Mouse (Mus musculus) myocyte (in vitro differentiated cells): ENCODE results near the gene Fgfr4. TPM values are rescaled to one million over a fixed set of nuclear protein-coding genes. Genes with fewer than 3 reads are reported as not detected.

ENCODE experiments used
- H3K27me3 ChIP-seq: one replicate; pipeline ENCODE4 v1.6.1; 2011; ENCODE audit not compliant: control insufficient read depth, insufficient read depth, insufficient read length
- H3K36me3 ChIP-seq: one replicate; pipeline ENCODE4 v1.6.1; 2011; ENCODE audit not compliant: control insufficient read depth, insufficient read depth
- H3K4me2 ChIP-seq: one replicate; pipeline ENCODE4 v1.6.1; 2011; ENCODE audit warnings: low read depth, control low read depth
- H3K4me3 ChIP-seq: one replicate; pipeline ENCODE4 v1.5.1; 2011; ENCODE audit warnings: mild to moderate bottlenecking, control low read depth, moderate library complexity
- H3K79me2 ChIP-seq: one replicate; pipeline ENCODE4 v1.6.1; 2011; ENCODE audit not compliant: control insufficient read depth, insufficient read depth
- H3ac ChIP-seq: one replicate; pipeline ENCODE4 v1.6.1; 2011; ENCODE audit not compliant: control insufficient read depth, insufficient read length
- CEBPB ChIP-seq: IDR thresholded peaks from 2 replicates; pipeline ENCODE4 v1.6.1; 2011; ENCODE audit warnings: mild to moderate bottlenecking, moderate library complexity; ENCODE audit not compliant: poor library complexity, insufficient read depth, severe bottlenecking
- E2F4 ChIP-seq: IDR thresholded peaks from one replicate; pipeline ENCODE4 v1.6.1; 2011; ENCODE audit warnings: mild to moderate bottlenecking, control low read depth, moderate library complexity; ENCODE audit not compliant: insufficient read depth
- MAX ChIP-seq: IDR thresholded peaks from one replicate; pipeline ENCODE4 v1.6.1; 2011; ENCODE audit warnings: low read depth, mild to moderate bottlenecking, control low read depth
- MYOD1 ChIP-seq, 3 experiments: IDR thresholded peaks; one replicate each; pipeline ENCODE4 v1.6.1; 2011; ENCODE audit warnings: control low read depth in 2 of 3, low read depth in 2 of 3, mild to moderate bottlenecking in 2 of 3, moderate library complexity in 1 of 3; ENCODE audit not compliant: insufficient read length in 2 of 3, control insufficient read depth in 1 of 3
- MYOG ChIP-seq, 3 experiments: IDR thresholded peaks; one replicate each; pipeline ENCODE4 v1.6.1; 2011; ENCODE audit warnings: control low read depth in 2 of 3, low read depth in 2 of 3, mild to moderate bottlenecking in 2 of 3; ENCODE audit not compliant: insufficient read length in 2 of 3, control insufficient read depth in 1 of 3, insufficient read depth in 1 of 3
- POLR2A ChIP-seq: IDR thresholded peaks from one replicate; pipeline ENCODE4 v1.6.1; 2011; ENCODE audit warnings: low read depth, mild to moderate bottlenecking, control low read depth, moderate library complexity; ENCODE audit not compliant: insufficient read length
- POLR2AphosphoS2 ChIP-seq: IDR thresholded peaks from one replicate; pipeline ENCODE4 v1.6.1; 2011; ENCODE audit warnings: low read depth, control low read depth; ENCODE audit not compliant: insufficient read length
- REST ChIP-seq: IDR thresholded peaks from one replicate; pipeline ENCODE4 v1.6.1; 2011; ENCODE audit warnings: mild to moderate bottlenecking, control low read depth, moderate library complexity; ENCODE audit not compliant: insufficient read depth, insufficient read length
- SRF ChIP-seq: IDR thresholded peaks from one replicate; pipeline ENCODE4 v1.6.1; 2011; ENCODE audit warnings: low read depth; ENCODE audit not compliant: control insufficient read depth, insufficient read length
- TCF12 ChIP-seq: IDR thresholded peaks from one replicate; pipeline ENCODE4 v1.6.1; 2011; ENCODE audit warnings: mild to moderate bottlenecking, control low read depth; ENCODE audit not compliant: poor library complexity, insufficient read depth, severe bottlenecking
- TCF3 ChIP-seq: IDR thresholded peaks from one replicate; pipeline ENCODE4 v1.6.1; 2011; ENCODE audit warnings: low read depth, control low read depth; ENCODE audit not compliant: insufficient read length
- USF1 ChIP-seq: IDR thresholded peaks from one replicate; pipeline ENCODE4 v1.6.1; 2011; ENCODE audit warnings: low read depth, mild to moderate bottlenecking, control low read depth, moderate library complexity
- polyA plus RNA-seq: library from polyadenylated mRNA; unstranded; fragments of >200 nt; fragmentation: generic; extraction: Trizol; gene quantifications from one replicate; pipeline ENCODE4 v1.2.1, GENCODE M21; 2012; ENCODE audit warnings: missing spikeins

The Fgfr4 gene
- polyA plus RNA-seq, 1 experiment = 6.6 TPM

DNA sequence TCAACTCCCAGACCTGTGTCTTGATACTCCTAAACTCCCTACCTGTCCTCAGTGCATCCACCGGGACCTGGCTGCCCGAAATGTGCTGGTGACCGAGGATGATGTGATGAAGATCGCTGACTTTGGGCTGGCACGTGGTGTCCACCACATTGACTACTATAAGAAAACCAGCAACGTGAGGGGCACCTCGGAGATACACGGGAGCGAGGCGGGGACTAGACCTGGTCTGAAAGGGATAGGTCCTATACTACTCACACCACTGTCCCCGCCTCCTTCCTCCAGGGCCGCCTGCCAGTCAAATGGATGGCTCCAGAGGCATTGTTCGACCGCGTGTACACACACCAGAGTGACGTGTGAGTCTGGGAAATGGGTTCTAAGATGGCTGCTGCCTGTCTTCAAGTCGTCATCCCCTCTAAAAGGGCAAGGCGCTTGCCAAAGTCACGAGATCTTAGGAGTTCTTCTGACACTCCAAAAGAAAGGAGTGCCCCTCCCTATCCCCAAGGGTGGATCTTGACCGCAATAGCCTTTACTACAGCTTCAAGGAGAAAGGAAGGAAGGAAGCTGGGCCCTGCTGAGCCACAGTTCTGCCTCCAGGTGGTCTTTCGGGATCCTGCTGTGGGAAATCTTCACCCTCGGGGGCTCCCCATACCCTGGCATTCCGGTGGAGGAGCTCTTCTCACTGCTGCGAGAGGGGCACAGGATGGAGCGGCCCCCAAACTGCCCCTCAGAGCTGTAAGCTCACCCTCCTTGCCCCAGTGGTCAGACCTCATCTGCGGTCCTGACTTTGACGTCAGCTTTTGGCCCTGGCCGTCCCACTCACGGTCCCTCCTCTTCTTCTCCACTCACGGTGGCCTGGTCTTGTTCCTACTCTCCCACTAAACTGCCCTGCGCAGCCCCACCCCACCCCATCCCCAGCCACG lies 14.6 kb downstream of the Fgfr4 start:
- no peaks in the 10 kb centered on the region for H3K79me2 ChIP-seq
- no peak overlapping the region for H3ac ChIP-seq
- TF ChIP-seq MAX = no peak
- no peak for TF ChIP-seq MYOD1 (IDR thresholded peaks at IDR 0.05; ENCODE audit: control insufficient read depth in 1 of 3, insufficient read length in 2 of 3, low read depth in 2 of 3)
- no peak for TF ChIP-seq POLR2AphosphoS2
- no peak for TF ChIP-seq TCF3
- no peak for TF ChIP-seq REST
- TF ChIP-seq TCF12 = no peak
- no peak for TF ChIP-seq E2F4
- TF ChIP-seq MYOG (IDR thresholded peaks at IDR 0.05; ENCODE audit: control insufficient read depth in 1 of 3, insufficient read depth in 1 of 3, insufficient read length in 2 of 3, low read depth in 2 of 3) = no peak
- no peak for TF ChIP-seq SRF
- no peak for TF ChIP-seq CEBPB
- TF ChIP-seq USF1 = no peak
- no peak for TF ChIP-seq POLR2A
- no peaks in the 10 kb centered on the region for H3K27me3 ChIP-seq
- H3K36me3 ChIP-seq = no peaks in the 10 kb centered on the region
- no peak overlapping the region for H3K4me2 ChIP-seq
- no peak overlapping the region for H3K4me3 ChIP-seq

DNA sequence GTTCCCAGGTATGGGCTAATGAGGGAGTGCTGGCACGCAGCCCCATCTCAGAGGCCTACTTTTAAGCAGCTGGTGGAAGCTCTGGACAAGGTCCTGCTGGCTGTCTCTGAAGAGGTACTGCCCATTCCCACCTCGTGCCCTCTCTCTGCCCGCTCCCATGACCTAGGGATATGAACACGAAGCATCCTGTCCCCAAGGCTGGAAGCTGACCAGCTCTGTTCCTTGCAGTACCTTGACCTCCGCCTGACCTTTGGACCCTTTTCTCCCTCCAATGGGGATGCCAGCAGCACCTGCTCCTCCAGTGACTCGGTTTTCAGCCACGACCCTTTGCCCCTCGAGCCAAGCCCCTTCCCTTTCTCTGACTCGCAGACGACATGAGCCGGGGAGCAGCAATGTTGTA lies 15.4 kb downstream of the Fgfr4 start:
- Histone ChIP-seq H3K27me3 (no peaks in the 10 kb centered on the region), H3ac (no peak overlapping the region), H3K4me2 (peak overlapping the region; percentile 69), H3K36me3 (no peaks in the 10 kb centered on the region), H3K79me2 (no peaks in the 10 kb centered on the region), H3K4me3 (no peak overlapping the region)
- TF ChIP-seq USF1 (no peak), TCF12 (no peak), MYOD1 (IDR thresholded peaks at IDR 0.05; ENCODE audit: control insufficient read depth in 1 of 3, insufficient read length in 2 of 3, low read depth in 2 of 3) (no peak), MYOG (IDR thresholded peaks at IDR 0.05; ENCODE audit: control insufficient read depth in 1 of 3, insufficient read depth in 1 of 3, insufficient read length in 2 of 3, low read depth in 2 of 3) (no peak), POLR2A (no peak)

DNA sequence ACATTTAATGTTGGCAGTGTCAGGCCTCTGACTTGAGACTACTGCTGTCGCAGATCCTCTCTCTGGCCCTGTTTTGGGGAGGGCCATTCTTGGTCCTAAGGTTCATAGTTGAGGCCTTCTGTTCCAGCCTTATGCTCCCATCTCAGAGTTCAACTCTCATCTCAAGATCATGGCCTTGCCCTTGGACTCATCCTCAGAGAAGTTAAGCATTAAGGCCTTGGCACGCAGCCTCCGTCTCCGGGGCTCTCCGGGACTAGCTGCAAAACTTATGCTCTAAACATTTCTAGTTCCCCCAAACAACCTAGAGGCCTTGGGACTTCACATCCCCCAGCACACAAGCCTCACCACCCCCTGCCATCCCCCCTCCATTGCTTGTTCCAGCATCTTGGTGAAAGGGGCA lies 15.8 kb downstream of the Fgfr4 start:
- no peaks in the 10 kb centered on the region for H3K36me3 ChIP-seq
- H3K27me3 ChIP-seq = no peaks in the 10 kb centered on the region
- no peak overlapping the region for H3K4me3 ChIP-seq
- H3ac ChIP-seq = no peak overlapping the region
- peak overlapping the region; percentile 69 for H3K4me2 ChIP-seq
- no peaks in the 10 kb centered on the region for H3K79me2 ChIP-seq
- no peak for TF ChIP-seq E2F4

DNA sequence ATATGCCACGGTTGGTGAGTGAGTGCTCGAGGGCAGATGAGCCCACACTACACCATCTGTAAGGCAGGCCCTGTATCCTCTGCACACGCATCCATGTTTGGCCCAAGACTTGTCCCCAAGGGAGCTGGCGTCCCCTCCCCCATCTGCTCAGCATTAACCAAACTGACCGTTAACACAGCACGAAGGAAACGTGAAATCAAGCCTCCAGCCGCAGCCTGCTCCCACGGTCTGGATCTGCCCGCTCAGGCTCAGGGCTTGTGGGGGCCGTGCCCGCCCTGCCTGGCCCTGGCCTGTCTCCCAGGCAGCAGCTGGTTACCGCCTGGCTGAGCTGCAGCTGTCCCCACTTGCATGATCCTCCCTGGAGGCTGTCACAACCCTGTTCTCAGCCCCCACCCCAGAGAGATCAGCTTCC lies 16.5 kb downstream of the Fgfr4 start:
- H3K4me2 ChIP-seq = peak overlapping the region; percentile 69
- H3K36me3 ChIP-seq = no peaks in the 10 kb centered on the region
- no peaks in the 10 kb centered on the region for H3K27me3 ChIP-seq
- TF ChIP-seq TCF12 = peak; percentile 100
- TF ChIP-seq MYOD1 (IDR thresholded peaks at IDR 0.05; ENCODE audit: control insufficient read depth in 1 of 3, insufficient read length in 2 of 3, low read depth in 2 of 3) = peak; percentile 95 to 100 (median 98)
- TF ChIP-seq MYOG (IDR thresholded peaks at IDR 0.05; ENCODE audit: control insufficient read depth in 1 of 3, insufficient read depth in 1 of 3, insufficient read length in 2 of 3, low read depth in 2 of 3) = peak; percentile 99 to 100 (median 100)
- no peak for TF ChIP-seq SRF
- TF ChIP-seq POLR2AphosphoS2 = peak; percentile 74
- peak; percentile 99 for TF ChIP-seq TCF3
- no peak for TF ChIP-seq E2F4
- peak; percentile 68 for TF ChIP-seq POLR2A
- TF ChIP-seq MAX = no peak
- no peak overlapping the region for H3K4me3 ChIP-seq
- H3K79me2 ChIP-seq = no peaks in the 10 kb centered on the region
- no peak overlapping the region for H3ac ChIP-seq

DNA sequence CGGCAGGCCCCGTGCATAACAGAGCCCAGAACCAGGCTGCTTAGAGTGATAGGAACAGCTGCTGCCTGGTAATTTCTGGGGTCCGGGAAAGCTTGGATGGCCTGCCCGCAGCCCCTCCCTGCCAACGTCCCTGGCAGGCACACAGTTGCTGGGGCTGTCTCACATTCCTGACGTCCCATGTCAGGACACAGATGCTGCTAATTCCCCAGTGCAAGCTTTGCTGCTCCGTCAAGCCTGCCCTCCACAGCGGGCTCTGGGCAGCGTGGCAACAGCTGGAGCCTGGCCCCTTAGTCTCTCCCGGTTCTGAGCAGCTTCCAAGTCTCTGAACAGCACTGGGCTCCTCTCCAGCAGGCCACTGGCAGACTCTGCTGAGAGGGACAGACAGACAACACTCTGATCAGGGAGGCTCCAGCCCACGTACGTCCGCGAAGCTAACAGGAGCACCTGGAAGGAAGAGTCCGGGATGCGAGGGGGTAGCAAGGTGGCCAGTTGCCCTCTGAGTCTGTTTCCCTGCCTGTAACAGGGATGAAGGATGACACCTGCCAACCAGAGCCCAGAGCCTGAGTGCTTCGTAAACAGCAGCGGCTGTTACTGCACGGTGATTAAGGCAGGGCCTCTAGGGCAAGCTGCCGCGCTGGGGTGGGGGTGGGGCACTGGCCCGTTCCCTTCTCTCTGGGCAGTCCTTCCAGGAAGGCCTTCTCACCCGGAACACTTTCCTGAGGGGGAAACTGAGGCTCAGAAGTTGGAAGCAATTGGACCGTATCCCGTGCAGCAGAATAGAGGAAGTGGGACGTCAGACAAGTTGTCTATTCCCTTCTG lies 19.3 kb downstream of the Fgfr4 start:
- no peaks in the 10 kb centered on the region for H3K79me2 ChIP-seq
- TF ChIP-seq MYOG (IDR thresholded peaks at IDR 0.05; ENCODE audit: control insufficient read depth in 1 of 3, insufficient read depth in 1 of 3, insufficient read length in 2 of 3, low read depth in 2 of 3) (peak; percentile 95 to 98 (median 96)), TCF3 (peak; percentile 93), POLR2AphosphoS2 (peak; percentile 78), MAX (no peak), CEBPB (no peak), REST (no peak), E2F4 (no peak), TCF12 (peak; percentile 96), POLR2A (no peak), MYOD1 (IDR thresholded peaks at IDR 0.05; ENCODE audit: control insufficient read depth in 1 of 3, insufficient read length in 2 of 3, low read depth in 2 of 3) (peak; percentile 72 to 97 (median 96)), USF1 (no peak), SRF (peak; percentile 41)
- H3ac ChIP-seq = no peak overlapping the region
- no peaks in the 10 kb centered on the region for H3K36me3 ChIP-seq
- peak overlapping the region; percentile 15 for H3K4me3 ChIP-seq
- H3K4me2 ChIP-seq = peak overlapping the region; percentile 98
- no peaks in the 10 kb centered on the region for H3K27me3 ChIP-seq
